Mouse (Mus musculus): ENCODE data around the gene BC049715.

GRCm38 (mm10) chr6:136848399-136848798, 21.0 kb downstream of the BC049715 start:
- no peak for TF ChIP-seq CTCF (IDR thresholded peaks at IDR 0.05; ENCODE audit: low read depth)
- no peak for TF ChIP-seq EP300 (IDR thresholded peaks at IDR 0.05; ENCODE audit: low read depth)
